Mouse (Mus musculus) hindbrain, embryonic 12.5 days (tissue): ENCODE results near the gene Cenpp. TPM values are rescaled to one million over a fixed set of nuclear protein-coding genes. Genes with fewer than 3 reads are reported as not detected.
"Not testable (repeated sequence)": the region's sequence is repeated elsewhere in the genome, so short reads cannot be mapped to it uniquely, and the experiment has no call there.

Experiments used
- ATAC-seq: fragments of 200-750 bp; cut with Nextera tagmentation; 2 replicates; pipeline ENCODE4 v1.8.0; 2017; ENCODE audit warnings: moderate TSS enrichment; ENCODE audit not compliant: low FRiP score
- H3K27ac ChIP-seq: fragments of 300-500 bp; sonication (generic); 2 replicates; pipeline ENCODE4 v1.5.1; 2016; ENCODE audit warnings: mild to moderate bottlenecking
- H3K27me3 ChIP-seq: fragments of 300-500 bp; sonication (generic); 2 replicates; pipeline ENCODE4 v1.6.1; 2016; ENCODE audit warnings: mild to moderate bottlenecking
- H3K36me3 ChIP-seq: fragments of 300-500 bp; sonication (generic); 2 replicates; pipeline ENCODE4 v1.6.1; 2016; ENCODE audit warnings: mild to moderate bottlenecking
- H3K4me1 ChIP-seq: fragments of 300-500 bp; sonication (generic); 2 replicates; pipeline ENCODE4 v1.6.1; 2016
- H3K4me2 ChIP-seq: fragments of 300-500 bp; sonication (generic); replicated peaks from 2 replicates; pipeline ENCODE4 v1.6.1; 2016; ENCODE audit warnings: mild to moderate bottlenecking
- H3K4me3 ChIP-seq: fragments of 300-500 bp; sonication (generic); 2 replicates; pipeline ENCODE4 v1.5.1; 2016; ENCODE audit warnings: mild to moderate bottlenecking
- H3K9ac ChIP-seq: fragments of 300-500 bp; sonication (generic); 2 replicates; pipeline ENCODE4 v1.6.1; 2016; ENCODE audit warnings: mild to moderate bottlenecking, moderate library complexity
- H3K9me3 ChIP-seq: fragments of 300-500 bp; sonication (generic); replicated peaks from 2 replicates; pipeline ENCODE4 v1.6.1; 2016; ENCODE audit warnings: mild to moderate bottlenecking
- WGBS: fragments of 180-500 bp; shearing (Covaris S2); methylation state at CpG from one replicate; pipeline ENCODE4 v1.1.7; 2016; 5-methylcytosine and 5-hydroxymethylcytosine counted together
- polyA plus RNA-seq: library from polyadenylated mRNA; unstranded; fragments of >200 nt; fragmentation: Nextera tagmentation; extraction: Ambion mirVana; gene quantifications from 2 replicates; pipeline ENCODE4 v1.2.1, GENCODE M21; 2016

Cenpp gene
- polyA plus RNA-seq, 1 experiment from 2014 or later = 20.6 TPM

DNA sequence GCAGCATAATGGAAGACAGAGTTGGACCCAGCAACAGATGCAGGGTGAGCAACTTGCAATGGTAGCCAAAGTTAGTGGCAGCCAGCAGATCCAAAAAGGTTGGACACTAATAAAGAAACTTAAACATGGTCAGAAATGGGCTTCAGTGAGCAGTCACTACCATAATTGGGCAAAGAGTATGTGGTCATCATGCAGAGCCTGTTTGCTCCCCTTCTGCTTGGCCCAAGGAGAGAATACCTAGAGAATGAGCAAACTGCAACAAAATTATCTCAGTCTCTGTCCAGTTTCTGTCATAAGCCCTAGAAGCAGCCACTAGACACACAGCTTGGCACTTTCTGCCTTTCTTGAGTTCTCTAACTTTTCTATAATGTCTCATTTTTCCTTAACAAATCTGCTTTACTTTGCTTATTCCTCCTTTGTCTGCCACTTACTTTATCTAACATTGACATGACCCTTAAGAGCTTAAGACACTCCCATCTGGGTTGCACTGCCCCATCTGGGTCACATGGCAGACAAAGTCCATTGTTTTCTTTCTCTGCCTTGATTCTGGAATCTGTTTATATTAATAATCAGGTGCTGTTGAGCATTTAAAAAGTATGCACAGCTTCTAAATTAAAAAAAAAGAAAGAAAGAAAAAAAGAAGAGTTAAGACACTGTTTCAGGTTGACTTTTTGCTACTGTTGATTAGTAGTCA lies 8.8 kb downstream of the Cenpp start:
- Histone ChIP-seq H3K4me3 (no peak overlapping the region), H3K4me2 (no peak overlapping the region), H3K9ac (no peak overlapping the region), H3K27me3 (no peaks in the 10 kb centered on the region), H3K9me3 (no peaks in the 10 kb centered on the region), H3K27ac (no peak overlapping the region), H3K4me1 (no peaks in the 10 kb centered on the region), H3K36me3 (no peaks in the 10 kb centered on the region)
- no peak for ATAC-seq

DNA sequence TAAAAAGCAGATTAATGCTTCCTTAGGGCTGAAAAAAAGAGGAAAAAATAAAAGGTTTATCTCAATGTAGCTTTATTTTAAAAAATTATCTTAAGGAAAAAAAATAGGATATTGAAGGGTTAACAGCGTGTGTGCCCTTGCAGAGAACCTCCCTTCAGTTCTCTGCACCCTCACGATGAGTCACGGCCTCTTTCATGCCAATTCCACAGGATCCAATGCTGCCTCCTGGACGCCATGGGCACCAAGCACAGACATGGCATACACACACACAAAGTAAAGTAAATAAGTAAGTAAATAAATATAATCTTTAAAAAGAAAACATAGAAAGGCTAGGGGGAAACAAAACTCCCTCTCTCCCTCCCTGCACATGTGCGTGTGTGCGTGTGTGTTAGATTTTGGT lies 9.9 kb downstream of the Cenpp start:
- H3K27me3 ChIP-seq = no peaks in the 10 kb centered on the region
- 85% methylated on average over 6 of the region's 6 CpGs for WGBS
- no peak overlapping the region for H3K9ac ChIP-seq
- no peaks in the 10 kb centered on the region for H3K36me3 ChIP-seq
- no peak overlapping the region for H3K4me3 ChIP-seq
- H3K4me2 ChIP-seq = no peak overlapping the region
- no peak overlapping the region for H3K27ac ChIP-seq
- no peak for ATAC-seq
- H3K9me3 ChIP-seq = no peaks in the 10 kb centered on the region
- H3K4me1 ChIP-seq = no peaks in the 10 kb centered on the region

DNA sequence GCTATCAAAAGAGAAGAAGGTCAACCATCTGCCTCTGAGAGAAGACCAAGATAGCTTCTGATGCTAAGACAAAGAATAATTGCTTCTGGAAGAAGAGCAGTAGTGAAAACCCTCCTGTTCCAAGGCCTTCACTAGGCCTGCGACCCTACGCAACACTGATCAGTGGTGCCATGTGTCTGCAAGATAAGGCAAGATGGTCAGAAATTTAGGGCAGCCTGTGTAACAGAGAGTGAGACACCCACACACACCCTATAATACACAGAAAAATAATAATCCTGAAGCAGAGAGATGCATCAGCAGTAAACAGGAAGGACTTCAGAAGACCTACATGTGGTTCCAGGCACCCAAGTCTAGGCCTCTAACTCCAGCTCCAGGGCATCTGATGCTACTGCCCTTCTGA lies 12.6 kb downstream of the Cenpp start:
- Histone ChIP-seq H3K36me3 (no peaks in the 10 kb centered on the region), H3K4me1 (no peaks in the 10 kb centered on the region), H3K27me3 (no peaks in the 10 kb centered on the region), H3K9me3 (no peaks in the 10 kb centered on the region), H3K27ac (no peak overlapping the region), H3K4me2 (no peak overlapping the region), H3K4me3 (no peak overlapping the region), H3K9ac (no peak overlapping the region)
- 98% methylated on average over 2 of the region's 2 CpGs for WGBS
- no peak for ATAC-seq

DNA sequence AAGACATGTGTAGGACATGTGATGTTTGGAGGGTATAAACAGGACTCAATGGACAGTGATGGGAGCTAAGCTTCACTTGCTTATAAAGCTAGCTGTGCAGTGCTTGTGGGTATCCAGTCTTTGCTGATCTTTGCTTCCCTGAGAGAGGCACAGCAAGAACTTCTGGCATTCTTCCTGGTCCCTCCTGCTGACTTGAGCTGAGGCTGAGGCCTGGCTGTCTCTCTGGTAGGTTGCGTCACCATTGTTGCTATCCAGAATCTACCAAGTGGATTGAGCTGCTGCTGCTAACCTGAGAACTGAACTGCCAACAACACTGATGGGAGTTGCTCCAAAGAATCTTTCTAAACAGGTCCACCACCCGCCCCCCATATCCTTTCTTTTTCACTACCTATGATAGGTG lies 23.5 kb downstream of the Cenpp start:
- Histone ChIP-seq H3K9me3 (no peaks in the 10 kb centered on the region), H3K27ac (no peak overlapping the region), H3K9ac (no peak overlapping the region), H3K4me2 (no peak overlapping the region), H3K4me3 (no peak overlapping the region), H3K36me3 (no peaks in the 10 kb centered on the region), H3K4me1 (no peaks in the 10 kb centered on the region), H3K27me3 (no peaks in the 10 kb centered on the region)
- 92% methylated on average over 2 of the region's 2 CpGs for WGBS
- ATAC-seq = no peak

DNA sequence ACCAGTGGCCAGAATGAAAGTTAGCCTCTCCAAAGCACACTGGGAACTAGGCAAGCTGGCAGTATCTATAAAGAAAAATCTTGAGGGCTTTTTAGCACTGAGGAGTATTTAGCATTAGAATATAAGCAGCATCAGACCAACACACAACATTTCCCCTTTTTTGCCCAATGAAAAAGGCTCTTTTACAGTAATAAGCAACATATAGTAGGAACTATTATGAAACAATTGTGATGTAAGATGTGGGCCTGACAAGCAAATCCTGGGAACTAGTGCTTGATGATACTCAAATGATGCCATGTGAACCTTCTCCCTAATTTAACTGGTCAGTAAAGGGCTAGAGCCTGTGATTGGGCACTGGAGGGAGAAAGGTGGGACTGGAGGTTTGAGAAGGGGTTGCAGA lies 24.4 kb downstream of the Cenpp start:
- Histone ChIP-seq H3K27me3 (no peaks in the 10 kb centered on the region), H3K4me2 (no peak overlapping the region), H3K9ac (no peak overlapping the region), H3K4me3 (no peak overlapping the region), H3K27ac (no peak overlapping the region), H3K9me3 (no peaks in the 10 kb centered on the region), H3K4me1 (no peaks in the 10 kb centered on the region), H3K36me3 (no peaks in the 10 kb centered on the region)
- no peak for ATAC-seq

DNA sequence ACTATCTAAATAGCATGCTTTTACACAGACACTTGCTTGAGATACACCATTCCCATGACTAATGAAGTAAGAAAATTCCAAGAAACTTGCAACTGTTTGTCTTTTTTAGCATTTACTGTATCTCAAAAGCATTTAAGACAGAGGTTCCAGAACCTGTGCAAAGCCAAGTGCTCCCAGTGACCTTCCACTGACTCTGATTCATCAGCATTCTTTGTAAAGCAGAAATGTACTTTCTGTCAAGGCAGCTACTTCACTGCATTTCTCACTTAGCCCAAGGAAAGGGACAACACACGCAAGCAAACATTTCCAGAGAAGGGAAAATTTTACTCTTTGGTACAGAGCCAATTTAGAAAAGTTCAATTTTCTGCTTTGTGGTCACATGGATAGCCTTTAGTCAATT lies 29.4 kb downstream of the Cenpp start:
- no peaks in the 10 kb centered on the region for H3K36me3 ChIP-seq
- 88% methylated on average over 1 of the region's 1 CpGs for WGBS
- H3K27me3 ChIP-seq = no peaks in the 10 kb centered on the region
- H3K4me1 ChIP-seq = no peaks in the 10 kb centered on the region
- ATAC-seq = no peak
- H3K27ac ChIP-seq = no peak overlapping the region
- H3K9ac ChIP-seq = no peak overlapping the region
- H3K4me2 ChIP-seq = no peak overlapping the region
- no peaks in the 10 kb centered on the region for H3K9me3 ChIP-seq
- no peak overlapping the region for H3K4me3 ChIP-seq

DNA sequence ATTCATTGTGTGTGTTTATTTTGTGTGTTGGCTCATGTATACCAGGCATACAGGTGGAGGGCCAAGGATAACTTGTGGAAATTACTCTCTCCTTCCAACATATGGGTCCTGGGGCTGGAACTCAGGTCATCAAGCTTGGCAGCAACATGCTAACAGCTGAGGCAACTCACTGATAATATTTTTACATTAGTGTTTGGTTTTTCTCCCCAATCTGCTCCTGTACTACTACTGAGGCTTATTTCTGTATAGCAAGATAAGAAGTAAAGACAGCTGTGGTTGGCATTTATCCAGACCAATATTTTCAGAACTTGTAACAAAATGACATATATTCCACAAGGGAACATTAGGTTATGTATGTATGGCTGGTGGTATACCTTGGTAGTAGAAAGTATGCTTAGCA lies 34.2 kb downstream of the Cenpp start:
- no peak overlapping the region for H3K9ac ChIP-seq
- no peak for ATAC-seq
- no peak overlapping the region for H3K4me3 ChIP-seq
- H3K9me3 ChIP-seq = no peaks in the 10 kb centered on the region
- no peak overlapping the region for H3K4me2 ChIP-seq
- no peaks in the 10 kb centered on the region for H3K27me3 ChIP-seq
- no peaks in the 10 kb centered on the region for H3K4me1 ChIP-seq
- no peaks in the 10 kb centered on the region for H3K36me3 ChIP-seq
- H3K27ac ChIP-seq = no peak overlapping the region

DNA sequence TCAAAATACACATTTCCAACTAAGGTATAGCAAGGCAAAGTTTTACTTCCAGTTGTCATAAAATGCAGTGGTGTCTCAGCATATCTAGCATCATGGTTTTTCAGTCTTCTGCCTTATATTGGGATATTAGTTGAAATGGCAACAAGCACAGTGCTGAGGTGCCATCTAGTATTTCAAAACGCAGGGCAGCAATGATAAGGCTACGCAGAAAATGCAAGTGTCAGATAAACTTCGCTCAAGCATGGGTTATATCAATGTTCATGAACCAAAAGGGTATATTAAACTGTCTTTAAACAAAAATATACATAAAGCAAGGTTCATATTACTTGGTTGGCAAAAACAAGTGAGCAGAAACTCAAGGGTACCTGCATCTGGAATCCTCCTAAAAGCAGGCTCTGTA lies 35.6 kb downstream of the Cenpp start:
- no peaks in the 10 kb centered on the region for H3K36me3 ChIP-seq
- no peaks in the 10 kb centered on the region for H3K9me3 ChIP-seq
- H3K4me1 ChIP-seq = no peaks in the 10 kb centered on the region
- H3K4me2 ChIP-seq = no peak overlapping the region
- no peak overlapping the region for H3K9ac ChIP-seq
- H3K27me3 ChIP-seq = no peaks in the 10 kb centered on the region
- no peak for ATAC-seq
- H3K27ac ChIP-seq = no peak overlapping the region
- H3K4me3 ChIP-seq = no peak overlapping the region
- 96% methylated on average over 3 of the region's 3 CpGs for WGBS

DNA sequence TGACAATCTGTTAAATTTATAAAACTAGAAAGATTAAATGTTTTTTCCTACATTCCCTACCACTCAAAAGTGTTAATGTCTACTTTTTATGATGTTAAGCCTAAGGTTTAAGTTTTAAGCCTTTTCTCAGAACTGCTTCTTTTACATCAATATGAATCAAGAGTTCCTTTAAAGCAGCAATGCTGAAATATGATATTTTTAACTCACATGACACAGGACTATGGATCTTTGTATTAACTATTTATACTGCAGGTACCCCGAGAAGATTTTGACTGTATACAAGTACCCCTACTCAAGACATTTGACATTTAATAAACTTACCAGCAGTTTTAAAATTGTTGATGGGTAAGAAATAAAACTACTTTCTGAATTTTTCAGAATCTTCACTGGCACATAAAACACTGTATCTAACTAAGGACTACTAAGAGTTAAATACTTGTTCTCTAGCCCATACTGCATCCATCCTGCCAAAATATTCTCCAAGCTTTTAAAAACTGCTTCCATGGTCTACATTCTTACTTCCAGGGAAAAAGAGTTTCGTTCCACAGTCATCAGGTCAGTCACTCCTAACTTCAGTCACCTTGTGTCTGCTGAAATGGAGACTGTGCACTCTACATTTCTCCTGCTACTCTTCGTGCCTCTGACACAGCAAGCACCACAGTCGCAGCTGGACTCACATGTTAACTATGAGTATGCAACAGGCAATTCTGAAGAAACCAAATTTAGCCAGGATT lies 43.8 kb downstream of the Cenpp start:
- Histone ChIP-seq H3K4me1 (no peaks in the 10 kb centered on the region), H3K27ac (no peak overlapping the region), H3K9ac (no peak overlapping the region), H3K27me3 (no peaks in the 10 kb centered on the region), H3K36me3 (no peaks in the 10 kb centered on the region), H3K4me2 (no peak overlapping the region), H3K9me3 (no peaks in the 10 kb centered on the region), H3K4me3 (no peak overlapping the region)
- 74% methylated on average over 4 of the region's 4 CpGs for WGBS
- ATAC-seq = no peak

DNA sequence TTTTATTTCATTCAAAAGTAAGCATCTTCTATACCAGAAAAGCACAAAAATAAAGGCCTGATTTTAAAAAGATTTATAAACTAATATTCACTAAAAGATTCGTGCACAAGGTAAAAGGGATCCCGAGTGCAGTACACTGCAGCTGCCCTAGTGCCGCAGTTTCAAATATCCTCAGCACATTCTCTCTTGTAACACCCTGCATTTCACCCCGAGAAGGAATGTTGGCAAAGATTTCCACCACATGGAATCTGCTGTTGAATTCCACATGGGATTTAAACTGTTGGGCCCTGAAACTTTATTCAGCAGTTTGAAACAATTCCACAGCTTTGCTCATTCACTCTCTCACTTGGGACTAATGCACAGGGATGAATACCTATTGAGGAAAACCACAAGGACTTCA lies 44.9 kb downstream of the Cenpp start, which contains the start of gene Ogn:
Gene Ogn (plus strand): TSS at position 333 of the 400 bp plus-strand sequence.
- Histone ChIP-seq H3K9me3 (no peaks in the 10 kb centered on the region), H3K27ac (no peak within 1 kb of the TSS), H3K4me2 (no peak within 1 kb of the TSS), H3K27me3 (no peaks in the 10 kb centered on the region), H3K4me3 (no peak within 1 kb of the TSS), H3K9ac (no peak within 1 kb of the TSS), H3K4me1 (no peaks in the 10 kb centered on the region), H3K36me3 (no peaks in the 10 kb centered on the region)
- ATAC-seq = no peak
- WGBS = 76% methylated on average over 4 of the region's 4 CpGs

DNA sequence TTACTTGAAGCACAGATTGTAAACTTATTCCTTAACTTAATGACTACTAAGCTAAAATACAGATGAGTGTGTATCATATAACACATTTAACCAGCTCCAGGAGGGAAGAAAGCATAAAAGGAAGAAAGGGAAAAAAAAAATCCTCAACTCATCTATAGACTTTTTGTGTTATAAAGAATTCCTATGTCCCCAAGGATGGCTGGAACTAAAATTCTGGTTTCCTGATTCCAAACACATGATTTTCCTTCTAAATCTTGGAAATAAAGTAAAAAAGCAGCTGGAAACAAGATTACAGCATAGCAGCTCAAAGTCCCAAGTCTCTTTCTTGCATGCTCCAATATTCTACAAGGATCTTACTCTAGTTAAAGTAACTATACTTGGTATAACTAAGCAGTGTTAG lies 49.0 kb downstream of the Cenpp start:
- no peaks in the 10 kb centered on the region for H3K4me1 ChIP-seq
- H3K27me3 ChIP-seq = no peaks in the 10 kb centered on the region
- no peak overlapping the region for H3K9ac ChIP-seq
- no peak overlapping the region for H3K27ac ChIP-seq
- ATAC-seq = no peak
- H3K4me2 ChIP-seq = no peak overlapping the region
- H3K9me3 ChIP-seq = no peaks in the 10 kb centered on the region
- no peaks in the 10 kb centered on the region for H3K36me3 ChIP-seq
- H3K4me3 ChIP-seq = no peak overlapping the region

DNA sequence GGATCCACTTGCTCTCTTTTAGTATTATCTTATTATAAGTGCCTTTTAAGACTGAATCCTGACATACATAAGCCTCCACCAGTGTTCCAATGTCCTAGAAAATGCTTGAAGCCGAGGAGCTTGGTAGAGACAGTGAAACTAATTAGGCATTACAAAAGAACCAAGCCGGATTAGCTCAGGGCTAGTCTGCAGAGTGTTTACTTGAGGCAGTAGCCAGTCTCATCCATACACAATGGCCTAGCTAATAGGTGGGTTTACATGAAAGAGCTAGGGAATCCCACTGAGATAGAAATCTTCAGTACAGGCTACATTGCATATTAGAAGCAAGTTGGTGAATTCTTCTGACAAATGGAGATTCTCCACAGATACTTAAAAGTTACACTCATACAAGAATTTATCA lies 50.0 kb downstream of the Cenpp start:
- ATAC-seq, H3K4me3 ChIP-seq, H3K4me2 ChIP-seq, H3K4me1 ChIP-seq, H3K9me3 ChIP-seq, H3K27ac ChIP-seq, H3K27me3 ChIP-seq, H3K9ac ChIP-seq, H3K36me3 ChIP-seq: not testable (repeated sequence)
- WGBS = 63% methylated on average over 2 of the region's 2 CpGs

DNA sequence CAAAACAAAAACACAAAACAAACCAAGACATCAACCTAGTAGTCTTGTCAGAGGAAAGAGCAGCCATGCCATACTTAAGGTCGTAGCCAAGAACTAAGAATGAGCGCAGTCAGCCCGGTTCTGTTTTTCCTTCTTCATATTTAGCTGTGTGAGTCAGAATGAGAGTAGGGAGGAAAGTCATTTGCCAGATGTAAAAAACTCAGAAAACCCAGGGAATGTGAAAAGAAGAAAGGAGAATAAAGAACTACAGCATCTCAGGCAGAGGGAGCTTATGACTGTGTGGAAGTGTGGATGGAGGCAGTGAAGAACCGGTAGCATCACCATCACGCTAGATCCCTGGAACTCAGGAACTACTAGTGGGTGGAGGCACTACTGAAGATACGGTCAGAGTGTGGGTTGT lies 66.5 kb downstream of the Cenpp start:
- no peak overlapping the region for H3K4me3 ChIP-seq
- no peak overlapping the region for H3K4me2 ChIP-seq
- no peak overlapping the region for H3K9ac ChIP-seq
- H3K4me1 ChIP-seq = no peaks in the 10 kb centered on the region
- H3K9me3 ChIP-seq = no peaks in the 10 kb centered on the region
- ATAC-seq = no peak
- no peaks in the 10 kb centered on the region for H3K36me3 ChIP-seq
- 95% methylated on average over 6 of the region's 6 CpGs for whole genome bisulfite sequencing
- no peaks in the 10 kb centered on the region for H3K27me3 ChIP-seq
- H3K27ac ChIP-seq = no peak overlapping the region
